Mouse (Mus musculus): Measurements from ENCODE around the gene Wwox. TPM values are rescaled to one million over a fixed set of nuclear protein-coding genes. Genes with fewer than 3 reads are reported as not detected.

The Wwox gene
- polyA plus RNA-seq, 1 experiment from 2014 or later, result 12.1 TPM

- H3K27ac ChIP-seq, result no peak overlapping the region
- peaks cover 34% of the 10 kb centered on the region for H3K4me1 ChIP-seq
- WGBS, result 65% methylated on average over 9 of the region's 9 CpGs
- no peaks in the 10 kb centered on the region for H3K36me3 ChIP-seq (replicated peaks)
- no peaks in the 10 kb centered on the region for H3K9me3 ChIP-seq
- H3K4me3 ChIP-seq, result no peak overlapping the region
- no peak for DNase-seq (ENCODE audit: extremely low spot score, low spot score)
- H3K27me3 ChIP-seq (ENCODE audit: poor library complexity, severe bottlenecking), result peaks cover 36% of the 10 kb centered on the region
Observed at GRCm38 (mm10) chr8:114626897-114627296, 187.4 kb downstream of the Wwox start.

GRCm38 (mm10) chr8:114629719-114630118, 190.3 kb downstream of the Wwox start:
- H3K4me1 ChIP-seq, result peaks cover 35% of the 10 kb centered on the region
- 84% methylated on average over 7 of the region's 7 CpGs for WGBS
- H3K27me3 ChIP-seq (ENCODE audit: poor library complexity, severe bottlenecking), result peaks cover 52% of the 10 kb centered on the region
- H3K27ac ChIP-seq, result no peak overlapping the region
- DNase-seq (ENCODE audit: extremely low spot score, low spot score), result no peak
- no peaks in the 10 kb centered on the region for H3K36me3 ChIP-seq (replicated peaks)
- no peak overlapping the region for H3K4me3 ChIP-seq
- H3K9me3 ChIP-seq, result no peaks in the 10 kb centered on the region

GRCm38 (mm10) chr8:114631087-114631486, 191.6 kb downstream of the Wwox start:
- peaks cover 52% of the 10 kb centered on the region for H3K27me3 ChIP-seq (ENCODE audit: poor library complexity, severe bottlenecking)
- H3K36me3 ChIP-seq (replicated peaks), result no peaks in the 10 kb centered on the region
- peaks cover 44% of the 10 kb centered on the region for H3K4me1 ChIP-seq
- no peak overlapping the region for H3K27ac ChIP-seq
- no peak overlapping the region for H3K4me3 ChIP-seq
- 47% methylated on average over 6 of the region's 6 CpGs for WGBS
- no peaks in the 10 kb centered on the region for H3K9me3 ChIP-seq
- no peak for DNase-seq (ENCODE audit: extremely low spot score, low spot score)

GRCm38 (mm10) chr8:114634151-114634550, 194.7 kb downstream of the Wwox start:
- H3K4me1 ChIP-seq, result peaks cover 30% of the 10 kb centered on the region
- peaks cover 33% of the 10 kb centered on the region for H3K27me3 ChIP-seq (ENCODE audit: poor library complexity, severe bottlenecking)
- DNase-seq (ENCODE audit: extremely low spot score, low spot score), result no peak
- H3K4me3 ChIP-seq, result no peak overlapping the region
- WGBS, result 88% methylated on average over 2 of the region's 2 CpGs
- H3K9me3 ChIP-seq, result no peaks in the 10 kb centered on the region
- no peaks in the 10 kb centered on the region for H3K36me3 ChIP-seq (replicated peaks)
- peak overlapping the region; percentile 12; the same call in 1 of the 2 replicates for H3K27ac ChIP-seq

- 63% methylated on average over 9 of the region's 9 CpGs for WGBS
- H3K4me1 ChIP-seq, result peaks cover 30% of the 10 kb centered on the region
- no peak overlapping the region; the same call in 1 of the 2 replicates for H3K27ac ChIP-seq
- no peaks in the 10 kb centered on the region for H3K36me3 ChIP-seq (replicated peaks)
- H3K9me3 ChIP-seq, result no peaks in the 10 kb centered on the region
- peaks cover 26% of the 10 kb centered on the region for H3K27me3 ChIP-seq (ENCODE audit: poor library complexity, severe bottlenecking)
- peak; percentile 25 for DNase-seq (ENCODE audit: extremely low spot score, low spot score)
- no peak overlapping the region for H3K4me3 ChIP-seq
Observed at GRCm38 (mm10) chr8:114634669-114635410, 195.4 kb downstream of the Wwox start.

- no peaks in the 10 kb centered on the region for H3K36me3 ChIP-seq (replicated peaks)
- H3K27me3 ChIP-seq (ENCODE audit: poor library complexity, severe bottlenecking), result peaks cover 19% of the 10 kb centered on the region; the same call in 1 of the 2 replicates
- no peak for DNase-seq (ENCODE audit: extremely low spot score, low spot score)
- no peaks in the 10 kb centered on the region for H3K9me3 ChIP-seq
- no peak overlapping the region for H3K4me3 ChIP-seq
- H3K27ac ChIP-seq, result no peak overlapping the region
- WGBS, result 86% methylated on average over 5 of the region's 5 CpGs
- peaks cover 18% of the 10 kb centered on the region for H3K4me1 ChIP-seq
Observed at GRCm38 (mm10) chr8:114636376-114636775, 196.9 kb downstream of the Wwox start.

- Histone ChIP-seq H3K4me1 (no peaks in the 10 kb centered on the region), H3K27ac (no peak overlapping the region), H3K27me3 (ENCODE audit: poor library complexity, severe bottlenecking) (no peaks in the 10 kb centered on the region), H3K9me3 (no peaks in the 10 kb centered on the region), H3K36me3 (replicated peaks) (no peaks in the 10 kb centered on the region), H3K4me3 (no peak overlapping the region)
- WGBS, result 87% methylated on average over 9 of the region's 9 CpGs
- DNase-seq (ENCODE audit: extremely low spot score, low spot score), result no peak
Observed at GRCm38 (mm10) chr8:114641809-114642208, 202.4 kb downstream of the Wwox start.

GRCm38 (mm10) chr8:114650789-114651188, 211.3 kb downstream of the Wwox start:
- whole genome bisulfite sequencing, result 89% methylated on average over 14 of the region's 14 CpGs
- no peak overlapping the region for H3K27ac ChIP-seq
- peaks cover 7% of the 10 kb centered on the region; the same call in 1 of the 2 replicates for H3K4me1 ChIP-seq
- H3K9me3 ChIP-seq, result no peaks in the 10 kb centered on the region
- H3K4me3 ChIP-seq, result no peak overlapping the region
- no peak for DNase-seq (ENCODE audit: extremely low spot score, low spot score)
- H3K27me3 ChIP-seq (ENCODE audit: poor library complexity, severe bottlenecking), result no peaks in the 10 kb centered on the region
- no peaks in the 10 kb centered on the region for H3K36me3 ChIP-seq (replicated peaks)

GRCm38 (mm10) chr8:114657789-114658188, 218.3 kb downstream of the Wwox start:
- no peaks in the 10 kb centered on the region for H3K27me3 ChIP-seq (ENCODE audit: poor library complexity, severe bottlenecking)
- no peak overlapping the region for H3K27ac ChIP-seq
- no peak overlapping the region for H3K4me3 ChIP-seq
- no peaks in the 10 kb centered on the region; the same call in 1 of the 2 replicates for H3K9me3 ChIP-seq
- 87% methylated on average over 4 of the region's 4 CpGs for WGBS
- DNase-seq (ENCODE audit: extremely low spot score, low spot score), result no peak
- no peaks in the 10 kb centered on the region for H3K4me1 ChIP-seq
- H3K36me3 ChIP-seq (replicated peaks), result no peaks in the 10 kb centered on the region

- Histone ChIP-seq H3K9me3 (no peaks in the 10 kb centered on the region; the same call in 1 of the 2 replicates), H3K4me3 (no peak overlapping the region), H3K36me3 (replicated peaks) (no peaks in the 10 kb centered on the region), H3K27ac (no peak overlapping the region), H3K4me1 (no peaks in the 10 kb centered on the region), H3K27me3 (ENCODE audit: poor library complexity, severe bottlenecking) (no peaks in the 10 kb centered on the region)
- 89% methylated on average over 4 of the region's 4 CpGs for WGBS
- no peak for DNase-seq (ENCODE audit: extremely low spot score, low spot score)
Observed at GRCm38 (mm10) chr8:114658475-114658874, 219.0 kb downstream of the Wwox start.

GRCm38 (mm10) chr8:114663053-114663452, 223.6 kb downstream of the Wwox start:
- no peak for DNase-seq (ENCODE audit: extremely low spot score, low spot score)
- 83% methylated on average over 7 of the region's 7 CpGs for WGBS

GRCm38 (mm10) chr8:114665521-114665920, 226.1 kb downstream of the Wwox start:
- Histone ChIP-seq H3K4me1 (peaks cover 7% of the 10 kb centered on the region), H3K4me3 (no peak overlapping the region), H3K27ac (no peak overlapping the region), H3K9me3 (no peaks in the 10 kb centered on the region), H3K36me3 (replicated peaks) (no peaks in the 10 kb centered on the region), H3K27me3 (ENCODE audit: poor library complexity, severe bottlenecking) (no peaks in the 10 kb centered on the region)
- WGBS, result 63% methylated on average over 6 of the region's 6 CpGs
- no peak for DNase-seq (ENCODE audit: extremely low spot score, low spot score)

More at GRCm38 (mm10) chr8:114663053-114663452, 223.6 kb downstream of the Wwox start:
- Histone ChIP-seq H3K4me3 (no peak overlapping the region), H3K4me1 (peaks cover 7% of the 10 kb centered on the region), H3K36me3 (replicated peaks) (no peaks in the 10 kb centered on the region), H3K27me3 (ENCODE audit: poor library complexity, severe bottlenecking) (no peaks in the 10 kb centered on the region), H3K9me3 (no peaks in the 10 kb centered on the region; the same call in 1 of the 2 replicates), H3K27ac (no peak overlapping the region)

- 90% methylated on average over 6 of the region's 6 CpGs for WGBS
- Histone ChIP-seq H3K27ac (no peak overlapping the region), H3K27me3 (ENCODE audit: poor library complexity, severe bottlenecking) (no peaks in the 10 kb centered on the region), H3K4me3 (no peak overlapping the region), H3K4me1 (no peaks in the 10 kb centered on the region), H3K36me3 (replicated peaks) (no peaks in the 10 kb centered on the region), H3K9me3 (no peaks in the 10 kb centered on the region)
- no peak for DNase-seq (ENCODE audit: extremely low spot score, low spot score)
Observed at GRCm38 (mm10) chr8:114670801-114671200, 231.3 kb downstream of the Wwox start.
